Mouse (Mus musculus) ES-E14 (cell line): ENCODE measurements around the gene Zfp704. TPM values are rescaled to one million over a fixed set of nuclear protein-coding genes. Genes with fewer than 3 reads are reported as not detected.

Experiments
- DNase-seq: peaks from one replicate; pipeline ENCODE4 v3.0.0-alpha.2; 2013; ENCODE audit warnings: low read depth, low spot score
- H3K27ac ChIP-seq: 2 replicates; pipeline ENCODE4 v1.5.1; 2012; ENCODE audit warnings: low read depth, mild to moderate bottlenecking, low read length, moderate library complexity, mixed read lengths; ENCODE audit not compliant: poor library complexity, insufficient read depth, severe bottlenecking
- H3K36me3 ChIP-seq: 2 replicates; pipeline ENCODE4 v1.6.1; 2012; ENCODE audit warnings: mild to moderate bottlenecking, low read length, moderate library complexity, mixed read lengths; ENCODE audit not compliant: control insufficient read depth, poor library complexity, insufficient read depth, severe bottlenecking
- H3K4me1 ChIP-seq, 2 experiments: fragments of 150-350 bp in 1 of 2; sonication (generic) in 1 of 2; 2 replicates each; pipeline ENCODE4 v1.6.1; 2012; ENCODE audit warnings: low read length in 2 of 2, mild to moderate bottlenecking in 1 of 2, mixed read lengths in 1 of 2; ENCODE audit not compliant: control insufficient read depth in 2 of 2, insufficient read depth in 2 of 2, poor library complexity in 1 of 2
- H3K4me3 ChIP-seq, 2 experiments: fragments of 150-350 bp in 1 of 2; sonication (generic) in 1 of 2; 2 replicates each; pipeline ENCODE4 v1.5.1; 2012; ENCODE audit warnings: low read length in 2 of 2, low read depth in 1 of 2, mild to moderate bottlenecking in 1 of 2, mixed read lengths in 1 of 2; ENCODE audit not compliant: insufficient read depth in 1 of 2, poor library complexity in 1 of 2, severe bottlenecking in 1 of 2
- H3K9ac ChIP-seq: 2 replicates; pipeline ENCODE4 v1.6.1; 2012; ENCODE audit warnings: low read depth, mild to moderate bottlenecking, low read length, mixed read lengths; ENCODE audit not compliant: poor library complexity, insufficient read depth, severe bottlenecking
- H3K9me3 ChIP-seq: fragments of 150-350 bp; sonication (generic); 2 replicates; pipeline ENCODE4 v1.6.1; 2012; ENCODE audit warnings: low read depth, mild to moderate bottlenecking, low read length; ENCODE audit not compliant: control insufficient read depth, insufficient read depth
- CHD2 ChIP-seq: IDR thresholded peaks from 2 replicates; pipeline ENCODE4 v1.6.1; 2014; ENCODE audit warnings: mild to moderate bottlenecking, low read depth, low read length, inconsistent platforms
- HCFC1 ChIP-seq: IDR thresholded peaks from 2 replicates; pipeline ENCODE4 v1.6.1; 2012; ENCODE audit warnings: low read length, inconsistent platforms, borderline replicate concordance; ENCODE audit not compliant: insufficient read depth
- MAFK ChIP-seq: IDR thresholded peaks from 2 replicates; pipeline ENCODE4 v1.6.1; 2014; ENCODE audit warnings: mild to moderate bottlenecking, low read depth, low read length, inconsistent platforms; ENCODE audit not compliant: insufficient read depth
- ZC3H11A ChIP-seq: IDR thresholded peaks from 2 replicates; pipeline ENCODE4 v1.6.1; 2012; ENCODE audit warnings: low read depth, mild to moderate bottlenecking, inconsistent platforms, low read length, borderline replicate concordance
- ZNF384 ChIP-seq: IDR thresholded peaks from 2 replicates; pipeline ENCODE4 v1.6.1; 2012; ENCODE audit warnings: low read depth, low read length, inconsistent platforms
- in situ Hi-C, 2 experiments: fragments of 600-800 bp; cut with MboI; formaldehyde crosslinking; loops; one replicate each; pipeline ENCODE4 v1.15.1; 2025; ENCODE audit warnings: low sequenced_read_pairs in 2 of 2, inconsistent platforms in 1 of 2; ENCODE audit not compliant: unreplicated experiment in 2 of 2
- total RNA-seq: library from RNA; depleted of rRNA; stranded (reverse); fragments of 300-350 nt; gene quantifications from 2 replicates; pipeline ENCODE4 v1.2.3, GENCODE M21; 2012

Zfp704 gene
- total RNA-seq, 1 experiment: 11.4 TPM

- no peak for DNase-seq
- in situ Hi-C loops: no loop called here
- TF ChIP-seq HCFC1: no peak
- TF ChIP-seq ZC3H11A: no peak
- TF ChIP-seq CHD2: no peak
- no peak for TF ChIP-seq MAFK
- TF ChIP-seq ZNF384: no peak
- Histone ChIP-seq H3K9me3 (no peaks in the 10 kb centered on the region), H3K27ac (peak overlapping the region; percentile 44; the same call in 1 of the 2 replicates), H3K9ac (no peak overlapping the region), H3K4me1 (peaks cover 7 to 24% of the 10 kb centered on the region in 2 experiments; a peak in 3 of 4 replicates), H3K4me3 (no peak overlapping the region), H3K36me3 (peaks cover 3% of the 10 kb centered on the region; the same call in 1 of the 2 replicates)
Measured at GRCm38 (mm10) chr3:9546882-9547620, 62.8 kb downstream of the Zfp704 start.

GRCm38 (mm10) chr3:9544421-9544820 lies 65.5 kb downstream of the Zfp704 start:
- in situ Hi-C loops: no loop called here
- DNase-seq: no peak
- H3K9ac ChIP-seq: no peak overlapping the region
- H3K9me3 ChIP-seq: no peaks in the 10 kb centered on the region
- no peak overlapping the region for H3K27ac ChIP-seq
- no peak for TF ChIP-seq ZNF384
- no peak for TF ChIP-seq CHD2
- TF ChIP-seq MAFK: no peak
- TF ChIP-seq ZC3H11A: no peak
- no peak for TF ChIP-seq HCFC1
- no peak overlapping the region for H3K4me3 ChIP-seq
- H3K36me3 ChIP-seq: peaks cover 6% of the 10 kb centered on the region; the same call in 1 of the 2 replicates
- H3K4me1 ChIP-seq: peaks cover 8 to 24% of the 10 kb centered on the region in 2 experiments; a peak in 3 of 4 replicates

- no peak overlapping the region for H3K4me3 ChIP-seq
- H3K9ac ChIP-seq: no peak overlapping the region
- peaks cover 6% of the 10 kb centered on the region; the same call in 1 of the 2 replicates for H3K36me3 ChIP-seq
- DNase-seq: no peak
- no peak overlapping the region for H3K27ac ChIP-seq
- TF ChIP-seq ZNF384 (no peak), CHD2 (no peak), HCFC1 (no peak), ZC3H11A (no peak), MAFK (no peak)
- in situ Hi-C loops: no loop called here
- peaks cover 8 to 23% of the 10 kb centered on the region in 2 experiments; a peak in 3 of 4 replicates for H3K4me1 ChIP-seq
- no peaks in the 10 kb centered on the region for H3K9me3 ChIP-seq
Measured at GRCm38 (mm10) chr3:9543916-9544315, 66.0 kb downstream of the Zfp704 start.

- no peaks in the 10 kb centered on the region for H3K9me3 ChIP-seq
- H3K4me3 ChIP-seq: no peak overlapping the region
- H3K4me1 ChIP-seq: peaks cover 8 to 23% of the 10 kb centered on the region in 2 experiments; a peak in 3 of 4 replicates
- H3K27ac ChIP-seq: no peak overlapping the region
- peaks cover 6% of the 10 kb centered on the region; the same call in 1 of the 2 replicates for H3K36me3 ChIP-seq
- in situ Hi-C loops: no loop called here
- DNase-seq: no peak
- no peak overlapping the region for H3K9ac ChIP-seq
- TF ChIP-seq CHD2 (no peak), HCFC1 (no peak), ZNF384 (no peak), MAFK (no peak), ZC3H11A (no peak)
Measured at GRCm38 (mm10) chr3:9543463-9543862, 66.4 kb downstream of the Zfp704 start.
